Mouse (Mus musculus) mouse embryonic stem cell (cell line): ENCODE results near the gene Tbc1d9.

Source experiments
- in situ Hi-C, 2 experiments: fragments of 300-500 bp; cut with MboI; formaldehyde crosslinking; loops; 1 replicate in 1 of 2; 3 replicates in 1 of 2; pipeline ENCODE4 v1.14.3; 2019 to 2020; ENCODE audit warnings: low sequenced_read_pairs in 2 of 2, low pct_unique_long_range_greater_than_20kb in 1 of 2, mixed read lengths in 1 of 2; ENCODE audit not compliant: unreplicated experiment in 1 of 2

Gene Tbc1d9

GRCm38 (mm10) chr8:83165235-83165930 is at the start of gene Tbc1d9:
TSS of gene Tbc1d9 (plus strand) at chr8:83165352.
- in situ Hi-C loops: no loop called here

- in situ Hi-C loops: no loop called here
These were observed 30.1 kb upstream of the Tbc1d9 start for GRCm38 (mm10) chr8:83135086-83135485.

DNA sequence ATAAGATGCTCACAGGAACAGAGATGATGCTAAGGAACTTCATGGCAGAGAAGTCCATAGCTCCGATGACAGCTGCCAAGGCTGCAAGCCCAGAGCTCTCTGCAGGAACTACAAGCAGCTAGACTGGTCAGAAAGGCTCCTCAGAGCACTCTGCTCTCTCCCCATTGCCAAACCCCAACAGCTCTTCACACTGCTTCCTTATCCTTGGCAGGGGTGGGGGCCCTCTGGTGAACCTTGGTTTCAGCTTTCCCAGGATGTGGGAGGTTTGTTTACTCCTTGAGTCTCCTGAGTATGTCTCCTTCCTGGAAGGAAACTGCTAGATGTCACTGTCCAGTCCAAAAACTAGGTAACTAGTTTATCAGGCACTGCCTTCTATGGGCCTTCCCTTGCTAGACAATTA is 25.1 kb upstream of the Tbc1d9 start:
- in situ Hi-C loops: no loop called here

- in situ Hi-C loops: no loop called here
These were observed 24.4 kb upstream of the Tbc1d9 start for GRCm38 (mm10) chr8:83140701-83141111.

DNA sequence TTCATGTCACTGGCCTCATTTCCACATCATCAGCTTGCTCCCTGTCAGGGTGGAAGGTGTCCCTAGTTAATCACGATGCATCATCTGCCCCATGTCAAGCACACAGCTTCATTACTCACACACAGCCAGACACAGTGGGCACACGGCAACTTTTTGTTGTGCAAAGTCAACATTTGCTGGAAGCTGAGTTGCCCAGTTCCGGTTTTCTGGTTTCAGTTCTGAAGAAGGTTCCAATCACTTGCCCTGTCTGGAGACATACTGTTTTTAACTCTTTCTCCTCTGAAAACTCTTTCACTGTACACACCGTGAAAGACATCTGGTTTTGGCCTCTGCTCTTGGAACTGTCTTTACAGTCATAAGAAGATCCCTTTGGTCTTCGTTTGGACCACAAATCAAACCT is 23.8 kb upstream of the Tbc1d9 start:
- in situ Hi-C loops: no loop called here

DNA sequence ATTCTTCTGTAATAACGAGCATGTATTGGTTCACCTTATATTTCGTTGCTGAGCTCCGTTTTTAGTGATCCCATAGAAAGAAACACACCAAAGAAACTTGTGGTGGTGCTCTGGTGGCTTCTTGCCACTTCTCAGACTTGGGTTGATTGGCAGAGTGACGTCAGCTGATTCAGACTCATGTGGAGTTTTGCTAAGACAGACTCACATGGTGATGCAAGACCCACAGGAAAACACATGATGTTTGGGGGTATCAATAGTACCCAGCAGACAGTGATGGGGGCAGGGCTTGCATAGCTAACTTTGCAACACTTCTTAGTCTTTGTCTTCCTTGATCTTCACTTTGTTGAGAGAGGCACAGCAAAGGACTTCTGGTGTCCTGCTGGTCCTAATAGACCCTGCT is 20.6 kb upstream of the Tbc1d9 start:
- in situ Hi-C loops: no loop called here

DNA sequence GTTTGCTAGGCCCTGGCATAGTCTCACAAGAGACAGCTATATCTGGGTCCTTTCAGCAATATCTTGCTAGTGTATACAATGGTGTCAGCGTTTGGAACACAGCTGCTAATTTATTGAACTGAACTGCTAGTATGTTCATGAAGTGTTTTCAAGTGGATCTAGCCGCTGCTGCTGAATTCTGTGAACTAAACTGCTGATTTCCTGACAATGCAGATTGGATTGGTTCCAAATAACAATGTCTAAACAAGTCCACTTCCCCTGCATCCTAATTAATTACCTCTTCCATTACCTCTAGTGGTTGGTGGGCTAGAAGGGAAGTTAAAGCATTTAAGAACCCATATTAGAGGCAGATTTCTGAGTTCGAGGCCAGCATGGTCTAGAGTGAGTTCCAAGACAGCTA is 19.7 kb upstream of the Tbc1d9 start:
- in situ Hi-C loops: no loop called here

DNA sequence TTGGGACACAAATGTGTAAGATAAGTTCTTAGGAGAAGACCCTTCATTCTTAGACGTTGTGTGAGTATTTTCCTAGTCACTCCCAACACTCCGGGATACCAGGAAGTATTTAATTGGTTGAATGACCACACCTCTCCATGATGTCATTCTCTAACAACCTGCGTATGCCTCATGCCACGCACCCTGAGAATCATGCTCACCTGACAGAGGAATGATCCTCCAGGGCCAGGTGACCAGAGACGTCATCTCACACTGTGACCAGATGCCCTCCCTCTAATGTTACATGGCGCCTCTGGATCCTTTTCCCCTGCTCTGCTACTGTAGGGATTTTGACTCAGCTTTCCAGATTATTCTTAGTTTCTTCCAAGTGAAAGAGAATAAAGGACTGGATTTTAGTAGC is 16.0 kb upstream of the Tbc1d9 start:
- in situ Hi-C loops: no loop called here

- in situ Hi-C loops: no loop called here
These were observed 13.1 kb upstream of the Tbc1d9 start for GRCm38 (mm10) chr8:83152055-83152454.

- in situ Hi-C loops: no loop called here
These were observed 12.7 kb upstream of the Tbc1d9 start for GRCm38 (mm10) chr8:83152470-83152869.

DNA sequence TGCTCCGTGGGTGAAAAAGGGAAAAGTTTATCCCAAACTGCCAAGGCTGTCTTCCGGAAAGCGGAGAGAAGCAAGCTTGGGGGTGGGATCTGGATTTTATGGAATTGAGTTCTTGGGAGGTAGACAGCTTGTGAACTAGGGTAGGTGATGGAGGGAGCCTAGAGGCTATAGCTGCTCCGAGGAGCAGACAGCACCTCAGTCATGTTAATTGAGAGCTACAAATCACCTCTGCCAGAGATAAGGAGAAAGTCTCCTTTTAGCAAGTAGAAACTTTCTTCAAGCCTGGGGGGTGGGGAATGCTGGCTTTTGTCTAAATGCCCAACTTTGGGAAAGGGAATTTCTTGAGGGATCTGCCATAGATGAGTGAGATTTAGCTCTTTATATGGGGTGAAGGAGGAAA is 10.0 kb upstream of the Tbc1d9 start:
- in situ Hi-C loops: no loop called here

- in situ Hi-C loops: no loop called here
These were observed 6.2 kb upstream of the Tbc1d9 start for GRCm38 (mm10) chr8:83158971-83159370.

DNA sequence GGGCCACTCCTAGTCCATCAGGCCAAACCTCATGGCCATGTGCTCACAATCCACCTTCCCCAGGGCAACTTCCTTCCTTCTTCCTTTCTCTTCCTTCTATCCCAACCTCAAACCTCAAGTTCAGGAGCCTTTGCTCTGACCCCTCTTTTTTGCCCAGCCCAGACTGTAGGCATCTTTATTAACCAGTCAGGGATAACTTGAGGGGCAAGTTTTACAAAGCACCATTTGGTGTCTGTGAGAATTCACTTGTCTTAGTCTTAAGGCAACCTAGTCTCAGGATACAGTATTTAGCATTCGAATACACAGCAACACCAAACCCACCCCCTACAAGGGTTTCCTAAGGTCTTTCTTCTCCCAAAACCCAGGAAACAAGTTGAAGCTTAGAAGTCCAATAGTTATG is 5.5 kb upstream of the Tbc1d9 start:
- in situ Hi-C loops: no loop called here

GRCm38 (mm10) chr8:83160613-83161012 is 4.5 kb upstream of the Tbc1d9 start:
- in situ Hi-C loops: no loop called here

GRCm38 (mm10) chr8:83165931-83166867 is 1.0 kb downstream of the Tbc1d9 start, which contains the start of gene Gm10645:
TSS of gene Gm10645 (minus strand) at chr8:83166170.
- in situ Hi-C loops: no loop called here

GRCm38 (mm10) chr8:83167932-83168331 is 2.8 kb downstream of the Tbc1d9 start:
- in situ Hi-C loops: no loop called here

DNA sequence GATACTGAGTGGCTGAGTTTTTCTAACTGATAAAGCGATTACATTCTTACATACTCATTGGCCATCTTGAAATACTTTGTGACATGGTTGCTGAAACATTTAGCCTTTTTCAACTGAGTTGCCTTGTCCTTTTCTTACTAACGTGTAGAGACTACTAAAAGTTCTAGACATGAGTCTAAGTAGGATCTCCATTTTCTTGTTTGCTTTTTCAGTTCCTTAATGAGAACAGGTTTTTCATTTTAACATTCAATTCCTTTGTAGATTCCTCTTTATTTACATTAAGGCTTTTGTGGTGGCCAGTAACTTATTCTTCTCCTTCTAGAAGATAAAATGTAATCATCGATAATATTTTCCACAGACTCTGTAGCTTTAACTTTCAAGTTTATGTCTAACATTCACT is 4.0 kb downstream of the Tbc1d9 start:
- in situ Hi-C loops: no loop called here

DNA sequence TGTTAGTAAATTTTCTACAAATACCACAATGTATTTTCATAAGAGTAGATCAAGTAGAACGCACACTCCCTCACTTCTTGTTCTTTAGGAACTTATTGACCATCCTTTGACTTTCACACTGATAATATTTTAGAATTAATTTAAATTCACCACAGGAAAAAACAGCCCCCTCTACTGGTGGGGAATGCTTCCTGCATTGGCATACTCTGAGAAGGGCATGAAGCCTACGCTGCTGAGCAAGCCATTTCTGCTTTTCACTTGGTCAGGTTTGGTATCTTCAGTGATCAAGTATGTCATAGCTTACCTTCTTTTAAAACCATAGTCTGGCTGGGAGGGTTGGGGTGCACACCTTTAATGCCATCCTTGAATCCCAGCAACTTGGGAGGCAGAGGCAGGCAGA is 4.6 kb downstream of the Tbc1d9 start:
- in situ Hi-C loops: loop anchor here in 1 of 2 experiments (5.0 kb wide), 1 partner anchor 67 kb away; no protein-coding TSS in a partner anchor

DNA sequence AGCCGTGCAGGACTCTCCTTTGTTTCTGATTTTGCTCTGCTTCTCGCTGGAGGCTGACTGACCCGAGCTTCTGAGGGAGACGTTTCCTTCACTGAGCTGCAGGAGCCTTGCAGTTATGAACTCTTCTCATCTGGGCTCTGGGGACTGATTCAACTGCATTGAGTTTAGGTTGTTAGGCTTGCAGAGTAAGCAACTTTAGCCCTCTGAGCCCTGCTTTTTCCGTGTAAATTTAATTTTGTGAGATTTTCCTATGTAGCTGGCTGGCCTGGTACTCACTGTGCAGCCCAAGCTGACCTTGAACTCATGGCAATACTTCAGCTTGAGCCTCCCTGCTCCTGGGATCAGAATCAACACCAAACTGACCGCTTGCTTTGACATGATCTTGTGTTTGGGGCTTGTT is 5.7 kb downstream of the Tbc1d9 start:
- in situ Hi-C loops: loop anchor here in 1 of 2 experiments (5.0 kb wide), 1 partner anchor 69 kb away; no protein-coding TSS in a partner anchor
